Mouse (Mus musculus): ENCODE results near the gene Ppp4r2.
"Not testable (repeated sequence)": the region's sequence is repeated elsewhere in the genome, so short reads cannot be mapped to it uniquely, and the experiment has no call there.

The Ppp4r2 gene

GRCm38 (mm10) chr6:100850671-100851081 lies 17.3 kb downstream of the Ppp4r2 start:
- no peak for DNase-seq (ENCODE audit: low read depth, low spot score)
- H3K36me3 ChIP-seq (ENCODE audit: control insufficient read depth, insufficient read depth, low read length, poor library complexity, severe bottlenecking) = no peaks in the 10 kb centered on the region; the same call in 1 of the 2 replicates
- H3K27me3 ChIP-seq (ENCODE audit: control insufficient read depth, insufficient read depth, low read length, poor library complexity, severe bottlenecking) = no peaks in the 10 kb centered on the region

- Histone ChIP-seq H3K27me3 (ENCODE audit: control insufficient read depth, insufficient read depth, low read length, poor library complexity, severe bottlenecking) (no peaks in the 10 kb centered on the region), H3K36me3 (ENCODE audit: control insufficient read depth, insufficient read depth, low read length, poor library complexity, severe bottlenecking) (no peaks in the 10 kb centered on the region; the same call in 1 of the 2 replicates)
- DNase-seq (ENCODE audit: low read depth, low spot score) = no peak
Observed at GRCm38 (mm10) chr6:100851083-100851482, 17.7 kb downstream of the Ppp4r2 start.

- no peak for DNase-seq (ENCODE audit: low read depth, low spot score)
- H3K27me3 ChIP-seq (ENCODE audit: control insufficient read depth, insufficient read depth, low read length, poor library complexity, severe bottlenecking) = no peaks in the 10 kb centered on the region
- no peaks in the 10 kb centered on the region; the same call in 1 of the 2 replicates for H3K36me3 ChIP-seq (ENCODE audit: control insufficient read depth, insufficient read depth, low read length, poor library complexity, severe bottlenecking)
Observed at GRCm38 (mm10) chr6:100865321-100865720, 31.9 kb downstream of the Ppp4r2 start.

GRCm38 (mm10) chr6:100865788-100866187 lies 32.4 kb downstream of the Ppp4r2 start:
- not testable (repeated sequence) for DNase-seq (ENCODE audit: low read depth, low spot score)

GRCm38 (mm10) chr6:100866246-100866645 lies 32.8 kb downstream of the Ppp4r2 start:
- DNase-seq (ENCODE audit: low read depth, low spot score); H3K27me3 ChIP-seq (ENCODE audit: control insufficient read depth, insufficient read depth, low read length, poor library complexity, severe bottlenecking): not testable (repeated sequence)

More at GRCm38 (mm10) chr6:100865788-100866187, 32.4 kb downstream of the Ppp4r2 start:
- not testable (repeated sequence) for H3K27me3 ChIP-seq (ENCODE audit: control insufficient read depth, insufficient read depth, low read length, poor library complexity, severe bottlenecking); H3K36me3 ChIP-seq (ENCODE audit: control insufficient read depth, insufficient read depth, low read length, poor library complexity, severe bottlenecking)

GRCm38 (mm10) chr6:100868863-100869262 lies 35.4 kb downstream of the Ppp4r2 start:
- Histone ChIP-seq H3K36me3 (ENCODE audit: control insufficient read depth, insufficient read depth, low read length, poor library complexity, severe bottlenecking) (no peaks in the 10 kb centered on the region), H3K27me3 (ENCODE audit: control insufficient read depth, insufficient read depth, low read length, poor library complexity, severe bottlenecking) (no peaks in the 10 kb centered on the region)
- no peak for DNase-seq (ENCODE audit: low read depth, low spot score)

More at GRCm38 (mm10) chr6:100866246-100866645, 32.8 kb downstream of the Ppp4r2 start:
- not testable (repeated sequence) for H3K36me3 ChIP-seq (ENCODE audit: control insufficient read depth, insufficient read depth, low read length, poor library complexity, severe bottlenecking)

- Histone ChIP-seq H3K27me3 (ENCODE audit: control insufficient read depth, insufficient read depth, low read length, poor library complexity, severe bottlenecking) (no peaks in the 10 kb centered on the region), H3K36me3 (ENCODE audit: control insufficient read depth, insufficient read depth, low read length, poor library complexity, severe bottlenecking) (no peaks in the 10 kb centered on the region)
- no peak for DNase-seq (ENCODE audit: low read depth, low spot score)
Observed at GRCm38 (mm10) chr6:100869909-100870308, 36.5 kb downstream of the Ppp4r2 start.

- DNase-seq (ENCODE audit: low read depth, low spot score) = no peak
- H3K36me3 ChIP-seq (ENCODE audit: control insufficient read depth, insufficient read depth, low read length, poor library complexity, severe bottlenecking) = no peaks in the 10 kb centered on the region
- no peaks in the 10 kb centered on the region for H3K27me3 ChIP-seq (ENCODE audit: control insufficient read depth, insufficient read depth, low read length, poor library complexity, severe bottlenecking)
Observed at GRCm38 (mm10) chr6:100873191-100873590, 39.8 kb downstream of the Ppp4r2 start.

GRCm38 (mm10) chr6:100875862-100876623 lies 42.6 kb downstream of the Ppp4r2 start:
- peak; percentile 78 for DNase-seq (ENCODE audit: low read depth, low spot score)
- no peaks in the 10 kb centered on the region for H3K27me3 ChIP-seq (ENCODE audit: control insufficient read depth, insufficient read depth, low read length, poor library complexity, severe bottlenecking)
- no peaks in the 10 kb centered on the region for H3K36me3 ChIP-seq (ENCODE audit: control insufficient read depth, insufficient read depth, low read length, poor library complexity, severe bottlenecking)

- DNase-seq (ENCODE audit: low read depth, low spot score) = no peak
- Histone ChIP-seq H3K27me3 (ENCODE audit: control insufficient read depth, insufficient read depth, low read length, poor library complexity, severe bottlenecking) (no peaks in the 10 kb centered on the region), H3K36me3 (ENCODE audit: control insufficient read depth, insufficient read depth, low read length, poor library complexity, severe bottlenecking) (no peaks in the 10 kb centered on the region)
Observed at GRCm38 (mm10) chr6:100876624-100877017, 43.2 kb downstream of the Ppp4r2 start.

- no peak for DNase-seq (ENCODE audit: low read depth, low spot score)
- no peaks in the 10 kb centered on the region for H3K27me3 ChIP-seq (ENCODE audit: control insufficient read depth, insufficient read depth, low read length, poor library complexity, severe bottlenecking)
- no peaks in the 10 kb centered on the region for H3K36me3 ChIP-seq (ENCODE audit: control insufficient read depth, insufficient read depth, low read length, poor library complexity, severe bottlenecking)
Observed at GRCm38 (mm10) chr6:100878546-100878945, 45.1 kb downstream of the Ppp4r2 start.

- no peaks in the 10 kb centered on the region for H3K27me3 ChIP-seq (ENCODE audit: control insufficient read depth, insufficient read depth, low read length, poor library complexity, severe bottlenecking)
- no peak for DNase-seq (ENCODE audit: low read depth, low spot score)
- no peaks in the 10 kb centered on the region for H3K36me3 ChIP-seq (ENCODE audit: control insufficient read depth, insufficient read depth, low read length, poor library complexity, severe bottlenecking)
Observed at GRCm38 (mm10) chr6:100879607-100880006, 46.2 kb downstream of the Ppp4r2 start.

- no peaks in the 10 kb centered on the region for H3K27me3 ChIP-seq (ENCODE audit: control insufficient read depth, insufficient read depth, low read length, poor library complexity, severe bottlenecking)
- no peaks in the 10 kb centered on the region for H3K36me3 ChIP-seq (ENCODE audit: control insufficient read depth, insufficient read depth, low read length, poor library complexity, severe bottlenecking)
- no peak for DNase-seq (ENCODE audit: low read depth, low spot score)
Observed at GRCm38 (mm10) chr6:100881657-100882056, 48.2 kb downstream of the Ppp4r2 start.

- peak; percentile 64 for DNase-seq (ENCODE audit: low read depth, low spot score)
Observed at GRCm38 (mm10) chr6:100882381-100883213, 49.2 kb downstream of the Ppp4r2 start.

GRCm38 (mm10) chr6:100883233-100883632 lies 49.8 kb downstream of the Ppp4r2 start:
- H3K27me3 ChIP-seq (ENCODE audit: control insufficient read depth, insufficient read depth, low read length, poor library complexity, severe bottlenecking) = no peaks in the 10 kb centered on the region

More at GRCm38 (mm10) chr6:100882381-100883213, 49.2 kb downstream of the Ppp4r2 start:
- no peaks in the 10 kb centered on the region for H3K27me3 ChIP-seq (ENCODE audit: control insufficient read depth, insufficient read depth, low read length, poor library complexity, severe bottlenecking)
- H3K36me3 ChIP-seq (ENCODE audit: control insufficient read depth, insufficient read depth, low read length, poor library complexity, severe bottlenecking) = no peaks in the 10 kb centered on the region

More at GRCm38 (mm10) chr6:100883233-100883632, 49.8 kb downstream of the Ppp4r2 start:
- H3K36me3 ChIP-seq (ENCODE audit: control insufficient read depth, insufficient read depth, low read length, poor library complexity, severe bottlenecking) = no peaks in the 10 kb centered on the region
- peak; percentile 53 for DNase-seq (ENCODE audit: low read depth, low spot score)
